Mouse (Mus musculus): Measurements from ENCODE around the gene Zfp839. TPM values are rescaled to one million over a fixed set of nuclear protein-coding genes. Genes with fewer than 3 reads are reported as not detected.

Zfp839 gene
- total and polyA plus RNA-seq, 2 experiments = 4.0 to 4.8 TPM

GRCm38 (mm10) chr12:110808430-110808829, 41.6 kb upstream of the Zfp839 start:
- H3K4me3 ChIP-seq (ENCODE audit: insufficient read depth, low read depth, low read length) = no peak overlapping the region
- TF ChIP-seq CTCF (IDR thresholded peaks at IDR 0.05; ENCODE audit: low read depth, low read length) = no peak
- no peak for TF ChIP-seq POLR2A (IDR thresholded peaks at IDR 0.05; ENCODE audit: extremely low read depth, insufficient read depth, low read length)
- 94% methylated on average over 10 of the region's 10 CpGs for WGBS
- H3K36me3 ChIP-seq (ENCODE audit: control insufficient read depth, insufficient read depth, low read length) = no peaks in the 10 kb centered on the region
- H3K9ac ChIP-seq (ENCODE audit: low read depth, low read length) = no peak overlapping the region
- no peak overlapping the region for H3K27ac ChIP-seq (replicated peaks; ENCODE audit: insufficient read depth, low read depth, low read length)
- no peaks in the 10 kb centered on the region for H3K79me2 ChIP-seq (ENCODE audit: control insufficient read depth, insufficient read depth, low read length)
- no peak for DNase-seq (ENCODE audit: extremely low read depth, low read depth, low spot score)
- H3K27me3 ChIP-seq (ENCODE audit: control insufficient read depth, insufficient read depth, low read length) = no peaks in the 10 kb centered on the region
- H3K4me1 ChIP-seq (ENCODE audit: control insufficient read depth, insufficient read depth, low read length) = no peaks in the 10 kb centered on the region

- no peak overlapping the region for H3K27ac ChIP-seq (replicated peaks; ENCODE audit: insufficient read depth, low read depth, low read length)
- TF ChIP-seq CTCF (IDR thresholded peaks at IDR 0.05; ENCODE audit: low read depth, low read length) (no peak), POLR2A (IDR thresholded peaks at IDR 0.05; ENCODE audit: extremely low read depth, insufficient read depth, low read length) (no peak)
- 91% methylated on average over 5 of the region's 5 CpGs for WGBS
- H3K36me3 ChIP-seq (ENCODE audit: control insufficient read depth, insufficient read depth, low read length) = no peaks in the 10 kb centered on the region
- H3K79me2 ChIP-seq (ENCODE audit: control insufficient read depth, insufficient read depth, low read length) = no peaks in the 10 kb centered on the region
- DNase-seq (ENCODE audit: extremely low read depth, low read depth, low spot score) = no peak
- H3K27me3 ChIP-seq (ENCODE audit: control insufficient read depth, insufficient read depth, low read length) = no peaks in the 10 kb centered on the region
- no peak overlapping the region for H3K4me3 ChIP-seq (ENCODE audit: insufficient read depth, low read depth, low read length)
- no peak overlapping the region for H3K9ac ChIP-seq (ENCODE audit: low read depth, low read length)
- H3K4me1 ChIP-seq (ENCODE audit: control insufficient read depth, insufficient read depth, low read length) = no peaks in the 10 kb centered on the region
Observed at GRCm38 (mm10) chr12:110808848-110809247, 41.2 kb upstream of the Zfp839 start.

- Histone ChIP-seq H3K79me2 (ENCODE audit: control insufficient read depth, insufficient read depth, low read length) (no peaks in the 10 kb centered on the region), H3K27me3 (ENCODE audit: control insufficient read depth, insufficient read depth, low read length) (no peaks in the 10 kb centered on the region), H3K27ac (replicated peaks; ENCODE audit: insufficient read depth, low read depth, low read length) (no peak overlapping the region), H3K36me3 (ENCODE audit: control insufficient read depth, insufficient read depth, low read length) (no peaks in the 10 kb centered on the region), H3K9ac (ENCODE audit: low read depth, low read length) (no peak overlapping the region), H3K4me3 (ENCODE audit: insufficient read depth, low read depth, low read length) (no peak overlapping the region), H3K4me1 (ENCODE audit: control insufficient read depth, insufficient read depth, low read length) (no peaks in the 10 kb centered on the region)
- WGBS = 91% methylated on average over 9 of the region's 9 CpGs
- no peak for TF ChIP-seq CTCF (IDR thresholded peaks at IDR 0.05; ENCODE audit: low read depth, low read length)
- no peak for TF ChIP-seq POLR2A (IDR thresholded peaks at IDR 0.05; ENCODE audit: extremely low read depth, insufficient read depth, low read length)
- DNase-seq (ENCODE audit: extremely low read depth, low read depth, low spot score) = no peak
Observed at GRCm38 (mm10) chr12:110813132-110813531, 36.9 kb upstream of the Zfp839 start.

GRCm38 (mm10) chr12:110813624-110814023, 36.4 kb upstream of the Zfp839 start:
- no peak overlapping the region for H3K9ac ChIP-seq (ENCODE audit: low read depth, low read length)
- H3K27me3 ChIP-seq (ENCODE audit: control insufficient read depth, insufficient read depth, low read length) = no peaks in the 10 kb centered on the region
- H3K4me3 ChIP-seq (ENCODE audit: insufficient read depth, low read depth, low read length) = no peak overlapping the region
- 89% methylated on average over 6 of the region's 6 CpGs for WGBS
- H3K79me2 ChIP-seq (ENCODE audit: control insufficient read depth, insufficient read depth, low read length) = no peaks in the 10 kb centered on the region
- no peaks in the 10 kb centered on the region for H3K36me3 ChIP-seq (ENCODE audit: control insufficient read depth, insufficient read depth, low read length)
- no peak for TF ChIP-seq POLR2A (IDR thresholded peaks at IDR 0.05; ENCODE audit: extremely low read depth, insufficient read depth, low read length)
- no peak overlapping the region for H3K27ac ChIP-seq (replicated peaks; ENCODE audit: insufficient read depth, low read depth, low read length)
- DNase-seq (ENCODE audit: extremely low read depth, low read depth, low spot score) = no peak
- H3K4me1 ChIP-seq (ENCODE audit: control insufficient read depth, insufficient read depth, low read length) = no peaks in the 10 kb centered on the region

- H3K4me1 ChIP-seq (ENCODE audit: control insufficient read depth, insufficient read depth, low read length) = no peaks in the 10 kb centered on the region
- no peak for DNase-seq (ENCODE audit: extremely low read depth, low read depth, low spot score)
- 70% methylated on average over 17 of the region's 17 CpGs for WGBS
- no peaks in the 10 kb centered on the region for H3K79me2 ChIP-seq (ENCODE audit: control insufficient read depth, insufficient read depth, low read length)
- H3K27ac ChIP-seq (replicated peaks; ENCODE audit: insufficient read depth, low read depth, low read length) = no peak overlapping the region
- no peak for TF ChIP-seq POLR2A (IDR thresholded peaks at IDR 0.05; ENCODE audit: extremely low read depth, insufficient read depth, low read length)
- no peak for TF ChIP-seq CTCF (IDR thresholded peaks at IDR 0.05; ENCODE audit: low read depth, low read length)
- H3K27me3 ChIP-seq (ENCODE audit: control insufficient read depth, insufficient read depth, low read length) = no peaks in the 10 kb centered on the region
- no peak overlapping the region for H3K9ac ChIP-seq (ENCODE audit: low read depth, low read length)
- no peaks in the 10 kb centered on the region for H3K36me3 ChIP-seq (ENCODE audit: control insufficient read depth, insufficient read depth, low read length)
- H3K4me3 ChIP-seq (ENCODE audit: insufficient read depth, low read depth, low read length) = no peak overlapping the region
Observed at GRCm38 (mm10) chr12:110814924-110815323, 35.1 kb upstream of the Zfp839 start.

GRCm38 (mm10) chr12:110816833-110817232, 33.2 kb upstream of the Zfp839 start:
- H3K4me1 ChIP-seq (ENCODE audit: control insufficient read depth, insufficient read depth, low read length) = no peaks in the 10 kb centered on the region
- H3K4me3 ChIP-seq (ENCODE audit: insufficient read depth, low read depth, low read length) = no peak overlapping the region
- no peaks in the 10 kb centered on the region for H3K27me3 ChIP-seq (ENCODE audit: control insufficient read depth, insufficient read depth, low read length)
- TF ChIP-seq POLR2A (IDR thresholded peaks at IDR 0.05; ENCODE audit: extremely low read depth, insufficient read depth, low read length) = no peak
- no peak for TF ChIP-seq CTCF (IDR thresholded peaks at IDR 0.05; ENCODE audit: low read depth, low read length)
- no peaks in the 10 kb centered on the region for H3K79me2 ChIP-seq (ENCODE audit: control insufficient read depth, insufficient read depth, low read length)
- no peak overlapping the region for H3K27ac ChIP-seq (replicated peaks; ENCODE audit: insufficient read depth, low read depth, low read length)
- 53% methylated on average over 2 of the region's 2 CpGs for WGBS
- H3K36me3 ChIP-seq (ENCODE audit: control insufficient read depth, insufficient read depth, low read length) = no peaks in the 10 kb centered on the region
- H3K9ac ChIP-seq (ENCODE audit: low read depth, low read length) = no peak overlapping the region
- no peak for DNase-seq (ENCODE audit: extremely low read depth, low read depth, low spot score)
